ENCODE assay signal across 22 mouse cellular contexts in genomic region chr15:83111874-83112273, GRCm38 (mm10).
"Had no signal": no experiment of that assay in that cellular context is flagged by ENCODE, and none has a peak within 500 bp of the region (broad histone marks: within the 10 kb centered on the region; RNA-seq: fewer than 3 reads in every experiment).

No protein-coding gene starts in this region.

- H3K27ac ChIP-seq: hindbrain, embryonic 12.5 days; hindbrain, embryonic 14.5 days; intestine, embryonic 15.5 days; layer of hippocampus, adult 2 months; limb, embryonic 13.5 days; limb, embryonic 15.5 days; liver, embryonic 12.5 days; liver, embryonic 14.5 days had no signal

- H3K4me2 ChIP-seq: heart, embryonic 11.5 days; hindbrain, embryonic 12.5 days; hindbrain, embryonic 14.5 days; intestine, embryonic 15.5 days; limb, embryonic 13.5 days; limb, embryonic 15.5 days; liver, embryonic 12.5 days had no signal

- ATAC-seq: inflammation-experienced regulatory T-cells, adult 6 months; intestine, embryonic 15.5 days; intestine, postnatal 0 days; liver, embryonic 12.5 days had no signal

- H3K9me3 ChIP-seq: hindbrain, embryonic 10.5 days; hindbrain, embryonic 12.5 days; intestine, embryonic 15.5 days; limb, embryonic 13.5 days; limb, embryonic 15.5 days; liver, embryonic 12.5 days had no signal

- H3K4me3 ChIP-seq: hindbrain, embryonic 10.5 days; hindbrain, embryonic 12.5 days; intestine, embryonic 15.5 days; layer of hippocampus, adult 2 months; limb, embryonic 13.5 days; limb, embryonic 15.5 days; liver, embryonic 12.5 days had no signal

- H3K27me3 ChIP-seq: hindbrain, embryonic 12.5 days; intestine, embryonic 15.5 days; limb, embryonic 13.5 days; limb, embryonic 15.5 days; liver, embryonic 12.5 days had no signal

- DNase-seq: gastrocnemius, postnatal 14 days; gastrocnemius, postnatal 36 days; heart, adult 18-20 months; heart, postnatal 4 days; kidney, adult 18-20 months; kidney, adult 8-10 months; kidney, postnatal 10 days; kidney, postnatal 25 days; kidney, postnatal 4 days; left cerebral cortex, postnatal 4 days had no signal

- H3K9ac ChIP-seq: hindbrain, embryonic 12.5 days; hindbrain, embryonic 14.5 days; intestine, embryonic 15.5 days; limb, embryonic 13.5 days; limb, embryonic 15.5 days; liver, embryonic 12.5 days; liver, embryonic 14.5 days had no signal
